Mouse (Mus musculus): ENCODE measurements at regions not wholly inside any gene's neighbourhood (a gene's known extent, or its start where the extent isn't known, plus 50 kb on each side); places are given as distances from the start of the nearest gene placed in this dataset.

DNA sequence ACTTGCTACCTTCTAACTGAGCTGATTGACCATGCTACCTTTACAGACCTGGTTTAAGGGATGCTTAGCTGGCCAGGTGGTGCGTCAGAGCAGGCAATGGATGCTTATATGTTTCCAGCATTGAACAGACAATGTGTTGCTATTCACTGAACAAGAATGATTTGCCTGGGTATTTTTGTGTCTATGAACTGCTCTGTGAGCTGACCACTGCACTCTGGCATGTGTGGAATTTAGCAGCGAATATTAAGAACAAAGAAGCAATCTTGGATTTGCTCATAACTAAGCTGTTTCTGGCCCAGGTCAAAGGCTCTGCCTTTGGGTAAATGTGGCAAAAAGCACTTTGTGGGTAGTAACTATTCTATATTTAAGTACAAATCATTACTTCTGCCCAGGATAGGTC, 58.3 kb upstream of the Ccdc39 start:
- Histone ChIP-seq H3K27me3 (ENCODE audit: control insufficient read depth, insufficient read depth, low read length) (no peaks in the 10 kb centered on the region), H3K4me3 (ENCODE audit: control insufficient read depth, insufficient read depth, low read length) (no peak overlapping the region), H3K27ac (ENCODE audit: control insufficient read depth, insufficient read depth, low read length) (no peak overlapping the region), H3K4me1 (replicated peaks; ENCODE audit: control insufficient read depth, insufficient read depth, low read length) (no peaks in the 10 kb centered on the region), H3K36me3 (ENCODE audit: control insufficient read depth, insufficient read depth, low read length) (no peaks in the 10 kb centered on the region)
- TF ChIP-seq POLR2A (IDR thresholded peaks at IDR 0.05; ENCODE audit: control insufficient read depth, extremely low read depth, insufficient read depth, low read length, poor library complexity), result no peak
- TF ChIP-seq CTCF (IDR thresholded peaks at IDR 0.05; ENCODE audit: borderline replicate concordance, control insufficient read depth, extremely low read depth, insufficient read depth, low read length, poor library complexity), result no peak
- 90% methylated on average over 2 of the region's 2 CpGs for WGBS
- DNase-seq, result no peak

- H3K27ac ChIP-seq (ENCODE audit: control insufficient read depth, insufficient read depth, low read length), result no peak overlapping the region
- WGBS, result 90% methylated on average over 8 of the region's 8 CpGs
- H3K4me1 ChIP-seq (replicated peaks; ENCODE audit: control insufficient read depth, insufficient read depth, low read length), result no peaks in the 10 kb centered on the region
- no peak for TF ChIP-seq CTCF (IDR thresholded peaks at IDR 0.05; ENCODE audit: borderline replicate concordance, control insufficient read depth, extremely low read depth, insufficient read depth, low read length, poor library complexity)
- no peak for TF ChIP-seq POLR2A (IDR thresholded peaks at IDR 0.05; ENCODE audit: control insufficient read depth, extremely low read depth, insufficient read depth, low read length, poor library complexity)
- DNase-seq, result no peak
- no peaks in the 10 kb centered on the region for H3K36me3 ChIP-seq (ENCODE audit: control insufficient read depth, insufficient read depth, low read length)
- H3K27me3 ChIP-seq (ENCODE audit: control insufficient read depth, insufficient read depth, low read length), result no peaks in the 10 kb centered on the region
- no peak overlapping the region for H3K4me3 ChIP-seq (ENCODE audit: control insufficient read depth, insufficient read depth, low read length)
Observed at GRCm38 (mm10) chr3:33903326-33903725, 59.2 kb upstream of the Ccdc39 start.

- WGBS, result 70% methylated on average over 4 of the region's 4 CpGs
- no peak for TF ChIP-seq CTCF (IDR thresholded peaks at IDR 0.05; ENCODE audit: borderline replicate concordance, control insufficient read depth, extremely low read depth, insufficient read depth, low read length, poor library complexity)
- no peak for TF ChIP-seq POLR2A (IDR thresholded peaks at IDR 0.05; ENCODE audit: control insufficient read depth, extremely low read depth, insufficient read depth, low read length, poor library complexity)
- no peaks in the 10 kb centered on the region for H3K36me3 ChIP-seq (ENCODE audit: control insufficient read depth, insufficient read depth, low read length)
Observed at GRCm38 (mm10) chr3:33903816-33904215, 59.7 kb upstream of the Ccdc39 start.

DNA sequence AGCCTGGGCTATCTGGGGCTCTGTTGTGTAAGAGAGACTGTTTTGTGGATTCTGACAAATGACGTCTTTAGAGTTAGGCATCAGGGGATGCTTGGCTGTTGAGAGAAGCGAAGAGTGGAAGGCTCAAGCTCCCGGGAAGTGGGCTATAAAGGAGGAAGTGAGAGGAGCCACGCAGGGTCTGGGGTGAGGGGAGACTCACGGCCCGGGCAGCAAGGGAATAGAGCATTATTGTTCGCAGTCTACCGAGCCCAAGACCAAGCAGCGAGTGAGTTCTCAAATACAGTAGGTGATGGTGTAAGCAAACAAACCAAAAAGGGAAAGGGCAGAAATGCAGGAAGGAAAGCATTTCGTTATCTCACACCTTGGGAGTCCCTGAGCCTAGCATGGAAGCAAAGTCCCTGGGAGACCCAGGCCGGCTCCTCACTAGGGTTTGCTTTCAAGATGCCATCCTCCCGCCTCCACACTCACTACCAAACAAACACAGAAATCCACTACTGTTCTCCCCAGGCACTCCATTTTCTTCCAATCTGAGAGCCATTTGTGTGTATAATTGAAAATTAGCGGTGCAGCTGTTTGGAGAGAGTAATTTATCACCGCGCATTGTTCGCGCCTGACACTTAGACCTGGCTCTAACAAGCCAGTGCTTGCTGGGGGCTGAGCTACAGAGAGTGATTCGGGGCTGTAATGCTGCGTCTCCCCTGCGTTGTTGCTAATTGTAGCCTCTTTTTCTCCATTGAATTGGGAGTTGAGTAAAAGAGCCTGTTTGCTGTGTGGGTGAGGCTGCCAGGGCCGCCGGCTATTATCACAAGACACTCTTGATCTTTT, 61.0 kb upstream of the Ccdc39 start:
- 77% methylated on average over 22 of the region's 22 CpGs for WGBS
- H3K27me3 ChIP-seq (ENCODE audit: control insufficient read depth, insufficient read depth, low read length), result no peaks in the 10 kb centered on the region
- TF ChIP-seq CTCF (IDR thresholded peaks at IDR 0.05; ENCODE audit: borderline replicate concordance, control insufficient read depth, extremely low read depth, insufficient read depth, low read length, poor library complexity) (no peak), POLR2A (IDR thresholded peaks at IDR 0.05; ENCODE audit: control insufficient read depth, extremely low read depth, insufficient read depth, low read length, poor library complexity) (no peak)
- DNase-seq, result no peak
- H3K36me3 ChIP-seq (ENCODE audit: control insufficient read depth, insufficient read depth, low read length), result no peaks in the 10 kb centered on the region
- H3K27ac ChIP-seq (ENCODE audit: control insufficient read depth, insufficient read depth, low read length), result no peak overlapping the region
- H3K4me3 ChIP-seq (ENCODE audit: control insufficient read depth, insufficient read depth, low read length), result no peak overlapping the region
- no peaks in the 10 kb centered on the region for H3K4me1 ChIP-seq (replicated peaks; ENCODE audit: control insufficient read depth, insufficient read depth, low read length)

More at GRCm38 (mm10) chr3:33903816-33904215, 59.7 kb upstream of the Ccdc39 start:
- H3K4me1 ChIP-seq (replicated peaks; ENCODE audit: control insufficient read depth, insufficient read depth, low read length), result no peaks in the 10 kb centered on the region
- H3K4me3 ChIP-seq (ENCODE audit: control insufficient read depth, insufficient read depth, low read length), result no peak overlapping the region
- H3K27me3 ChIP-seq (ENCODE audit: control insufficient read depth, insufficient read depth, low read length), result no peaks in the 10 kb centered on the region
- no peak for DNase-seq
- no peak overlapping the region for H3K27ac ChIP-seq (ENCODE audit: control insufficient read depth, insufficient read depth, low read length)

DNA sequence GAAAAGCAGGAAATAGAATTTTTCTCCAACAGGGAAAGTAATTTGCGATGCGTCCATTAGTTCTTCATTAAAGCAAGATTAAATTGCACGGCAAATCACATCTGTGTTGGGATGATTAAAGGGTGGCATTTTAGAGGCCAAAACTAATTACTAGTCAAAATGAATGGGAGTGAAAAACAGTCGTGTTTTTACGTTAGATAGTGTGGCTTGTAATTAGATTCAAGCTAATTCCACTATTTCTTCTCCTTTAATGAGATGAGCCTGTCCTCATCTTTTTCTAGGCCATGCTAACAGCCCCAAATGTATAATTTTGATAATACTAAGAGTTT, 61.5 kb upstream of the Ccdc39 start:
- DNase-seq, result no peak
- H3K27ac ChIP-seq (ENCODE audit: control insufficient read depth, insufficient read depth, low read length), result no peak overlapping the region
- H3K36me3 ChIP-seq (ENCODE audit: control insufficient read depth, insufficient read depth, low read length), result no peaks in the 10 kb centered on the region
- WGBS, result 91% methylated on average over 5 of the region's 5 CpGs
- no peaks in the 10 kb centered on the region for H3K27me3 ChIP-seq (ENCODE audit: control insufficient read depth, insufficient read depth, low read length)
- TF ChIP-seq CTCF (IDR thresholded peaks at IDR 0.05; ENCODE audit: borderline replicate concordance, control insufficient read depth, extremely low read depth, insufficient read depth, low read length, poor library complexity) (no peak), POLR2A (IDR thresholded peaks at IDR 0.05; ENCODE audit: control insufficient read depth, extremely low read depth, insufficient read depth, low read length, poor library complexity) (no peak)
- H3K4me3 ChIP-seq (ENCODE audit: control insufficient read depth, insufficient read depth, low read length), result no peak overlapping the region
- no peaks in the 10 kb centered on the region for H3K4me1 ChIP-seq (replicated peaks; ENCODE audit: control insufficient read depth, insufficient read depth, low read length)

DNA sequence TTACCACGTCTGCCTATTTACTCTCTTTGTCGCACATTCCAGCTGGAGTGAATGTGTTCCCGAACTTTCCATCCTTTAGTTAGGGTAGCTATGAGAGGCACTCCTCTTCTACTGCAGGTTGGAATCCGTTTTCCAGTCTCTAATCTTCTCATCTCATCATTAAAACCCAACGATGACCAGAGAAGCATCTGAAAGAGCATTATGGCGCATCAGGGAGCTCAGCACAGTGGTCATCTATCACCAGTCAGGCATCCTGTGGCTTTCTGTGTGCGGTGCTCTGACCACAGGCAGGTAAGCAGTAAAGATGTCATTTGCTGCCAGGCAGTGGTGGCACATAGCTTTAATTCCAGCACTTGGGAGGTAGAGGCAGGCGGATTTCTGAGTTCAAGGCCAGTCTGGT, 63.0 kb upstream of the Ccdc39 start:
- no peaks in the 10 kb centered on the region for H3K27me3 ChIP-seq (ENCODE audit: control insufficient read depth, insufficient read depth, low read length)
- DNase-seq, result no peak
- no peaks in the 10 kb centered on the region for H3K36me3 ChIP-seq (ENCODE audit: control insufficient read depth, insufficient read depth, low read length)
- TF ChIP-seq POLR2A (IDR thresholded peaks at IDR 0.05; ENCODE audit: control insufficient read depth, extremely low read depth, insufficient read depth, low read length, poor library complexity) (no peak), CTCF (IDR thresholded peaks at IDR 0.05; ENCODE audit: borderline replicate concordance, control insufficient read depth, extremely low read depth, insufficient read depth, low read length, poor library complexity) (no peak)
- H3K4me1 ChIP-seq (replicated peaks; ENCODE audit: control insufficient read depth, insufficient read depth, low read length), result no peaks in the 10 kb centered on the region
- H3K4me3 ChIP-seq (ENCODE audit: control insufficient read depth, insufficient read depth, low read length), result no peak overlapping the region
- WGBS, result 92% methylated on average over 8 of the region's 8 CpGs
- no peak overlapping the region for H3K27ac ChIP-seq (ENCODE audit: control insufficient read depth, insufficient read depth, low read length)
